Mouse (Mus musculus) lung, postnatal 10 days (tissue): ENCODE measurements around the gene Mylpf.

ENCODE experiments used
- DNase-seq: peaks from one replicate; pipeline ENCODE4 v3.0.0; 2021

Mylpf gene

GRCm38 (mm10) chr7:127262218-127262961 lies 53.7 kb downstream of the Mylpf start:
- DNase-seq: peak; percentile 53

GRCm38 (mm10) chr7:127263526-127263925 lies 54.8 kb downstream of the Mylpf start:
- no peak for DNase-seq
